Mouse (Mus musculus) lung, adult 2 months (tissue): ENCODE measurements around the gene Sertad3.

Source experiments
- CTCF ChIP-seq: fragments of 200-500 bp; IDR thresholded peaks from 2 replicates; pipeline ENCODE4 v1.5.1; 2011; ENCODE audit warnings: mild to moderate bottlenecking, low read length, control low read depth; ENCODE audit not compliant: insufficient read depth
- POLR2A ChIP-seq: fragments of 200-500 bp; IDR thresholded peaks from 2 replicates; pipeline ENCODE4 v1.6.1; 2011; ENCODE audit warnings: low read depth, mild to moderate bottlenecking, control low read depth, low read length, borderline replicate concordance; ENCODE audit errors: extremely low read depth

GRCm38 (mm10) chr7:27493022-27493421 is 19.5 kb downstream of the Sertad3 start:
- TF ChIP-seq CTCF (no peak), POLR2A (no peak)
